Mouse (Mus musculus): ENCODE results near the gene Inmt. TPM values are rescaled to one million over a fixed set of nuclear protein-coding genes. Genes with fewer than 3 reads are reported as not detected.
A peak's percentile ranks its signal among the peaks of the same experiment; 100 is the strongest.

The Inmt gene
- 0.28 and 0.50 TPM in 2 replicates for polyA plus RNA-seq (2015; fragmentation: Nextera tagmentation; extraction: Ambion mirVana)

GRCm38 (mm10) chr6:55174741-55175181, at the start of gene Inmt:
Gene Inmt (minus strand): TSS chr6:55175043.
- ATAC-seq (ENCODE audit: insufficient read depth, low FRiP score) = no peak
- Histone ChIP-seq H3K4me2 (ENCODE audit: low read depth, low read length) (no peak within 1 kb of the TSS), H3K9ac (ENCODE audit: low read length) (no peak within 1 kb of the TSS), H3K4me1 (ENCODE audit: control insufficient read depth, insufficient read depth, low read length) (no peaks in the 10 kb centered on the region), H3K36me3 (ENCODE audit: control insufficient read depth, insufficient read depth, low read length) (no peaks in the 10 kb centered on the region), H3K9me3 (replicated peaks; ENCODE audit: control insufficient read depth, low read length) (no peaks in the 10 kb centered on the region), H3K27me3 (ENCODE audit: control insufficient read depth, insufficient read depth, low read length) (no peaks in the 10 kb centered on the region), H3K27ac (ENCODE audit: low read length) (no peak within 1 kb of the TSS), H3K4me3 (replicated peaks; ENCODE audit: low read length) (no peak within 1 kb of the TSS)
- 74% methylated on average over 1 of the region's 1 CpGs for WGBS

DNA sequence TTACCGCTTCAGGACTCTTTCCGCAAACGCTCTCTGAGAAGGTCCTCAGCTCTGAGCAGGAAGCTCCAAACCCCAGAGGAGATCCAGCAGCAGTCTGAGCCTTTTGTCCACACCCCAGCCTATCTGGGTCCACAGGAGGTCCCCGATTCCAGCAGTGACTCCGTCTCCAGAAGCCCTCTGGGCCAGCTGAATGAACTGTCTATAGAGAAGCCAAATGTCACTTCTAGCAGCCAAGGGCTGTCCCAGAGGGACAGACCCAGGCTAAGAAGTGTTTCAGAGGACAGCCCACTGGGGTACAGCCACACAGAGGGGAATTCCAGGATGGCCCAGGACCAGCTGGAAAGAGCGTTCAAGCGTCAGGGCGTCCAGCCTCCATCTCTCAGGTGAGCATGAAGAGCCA, 49.1 kb upstream of the Inmt start:
- H3K27ac ChIP-seq (ENCODE audit: low read length) = no peak overlapping the region
- no peak overlapping the region for H3K9ac ChIP-seq (ENCODE audit: low read length)
- peaks cover 10% of the 10 kb centered on the region; the same call in 1 of the 2 replicates for H3K36me3 ChIP-seq (ENCODE audit: control insufficient read depth, insufficient read depth, low read length)
- no peaks in the 10 kb centered on the region for H3K4me1 ChIP-seq (ENCODE audit: control insufficient read depth, insufficient read depth, low read length)
- 93% methylated on average over 8 of the region's 8 CpGs for WGBS
- no peaks in the 10 kb centered on the region for H3K9me3 ChIP-seq (replicated peaks; ENCODE audit: control insufficient read depth, low read length)
- no peak overlapping the region for H3K4me2 ChIP-seq (ENCODE audit: low read depth, low read length)
- no peaks in the 10 kb centered on the region for H3K27me3 ChIP-seq (ENCODE audit: control insufficient read depth, insufficient read depth, low read length)
- no peak overlapping the region for H3K4me3 ChIP-seq (replicated peaks; ENCODE audit: low read length)
- ATAC-seq (ENCODE audit: insufficient read depth, low FRiP score) = no peak

GRCm38 (mm10) chr6:55218232-55218631, 43.4 kb upstream of the Inmt start:
- ATAC-seq (ENCODE audit: insufficient read depth, low FRiP score) = no peak
- Histone ChIP-seq H3K4me3 (replicated peaks; ENCODE audit: low read length) (no peak overlapping the region), H3K27me3 (ENCODE audit: control insufficient read depth, insufficient read depth, low read length) (no peaks in the 10 kb centered on the region), H3K4me1 (ENCODE audit: control insufficient read depth, insufficient read depth, low read length) (no peaks in the 10 kb centered on the region), H3K4me2 (ENCODE audit: low read depth, low read length) (no peak overlapping the region), H3K27ac (ENCODE audit: low read length) (no peak overlapping the region), H3K36me3 (ENCODE audit: control insufficient read depth, insufficient read depth, low read length) (0 out of 2 replicates have a peak, but pooled peaks cover 4% of the 10 kb centered on the region), H3K9ac (ENCODE audit: low read length) (no peak overlapping the region), H3K9me3 (replicated peaks; ENCODE audit: control insufficient read depth, low read length) (no peaks in the 10 kb centered on the region)
- WGBS = 94% methylated on average over 9 of the region's 9 CpGs

DNA sequence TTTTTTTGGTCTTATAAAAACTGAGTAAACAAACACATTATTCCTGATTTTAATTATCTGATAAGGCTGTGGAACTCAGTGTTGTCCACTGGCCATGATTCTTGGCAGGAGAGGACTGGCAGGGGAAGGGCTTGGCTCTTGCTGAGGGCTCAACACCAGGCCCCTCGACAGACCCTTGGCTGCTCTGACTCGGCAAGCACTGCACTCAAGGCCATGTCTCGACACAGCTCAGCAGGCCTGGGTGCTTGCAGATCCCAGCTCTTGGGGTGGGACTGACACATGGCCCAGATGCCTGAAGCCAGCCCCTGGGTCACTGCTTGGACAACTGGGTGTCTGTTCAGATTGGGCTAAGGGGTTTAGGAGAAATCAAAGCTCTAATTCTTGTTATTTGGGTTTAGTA, 39.7 kb upstream of the Inmt start:
- Histone ChIP-seq H3K27me3 (ENCODE audit: control insufficient read depth, insufficient read depth, low read length) (no peaks in the 10 kb centered on the region), H3K4me2 (ENCODE audit: low read depth, low read length) (no peak overlapping the region), H3K9ac (ENCODE audit: low read length) (no peak overlapping the region), H3K36me3 (ENCODE audit: control insufficient read depth, insufficient read depth, low read length) (no peaks in the 10 kb centered on the region), H3K27ac (ENCODE audit: low read length) (no peak overlapping the region), H3K4me1 (ENCODE audit: control insufficient read depth, insufficient read depth, low read length) (no peaks in the 10 kb centered on the region), H3K4me3 (replicated peaks; ENCODE audit: low read length) (no peak overlapping the region), H3K9me3 (replicated peaks; ENCODE audit: control insufficient read depth, low read length) (no peaks in the 10 kb centered on the region)
- 62% methylated on average over 3 of the region's 3 CpGs for whole genome bisulfite sequencing
- no peak for ATAC-seq (ENCODE audit: insufficient read depth, low FRiP score)

DNA sequence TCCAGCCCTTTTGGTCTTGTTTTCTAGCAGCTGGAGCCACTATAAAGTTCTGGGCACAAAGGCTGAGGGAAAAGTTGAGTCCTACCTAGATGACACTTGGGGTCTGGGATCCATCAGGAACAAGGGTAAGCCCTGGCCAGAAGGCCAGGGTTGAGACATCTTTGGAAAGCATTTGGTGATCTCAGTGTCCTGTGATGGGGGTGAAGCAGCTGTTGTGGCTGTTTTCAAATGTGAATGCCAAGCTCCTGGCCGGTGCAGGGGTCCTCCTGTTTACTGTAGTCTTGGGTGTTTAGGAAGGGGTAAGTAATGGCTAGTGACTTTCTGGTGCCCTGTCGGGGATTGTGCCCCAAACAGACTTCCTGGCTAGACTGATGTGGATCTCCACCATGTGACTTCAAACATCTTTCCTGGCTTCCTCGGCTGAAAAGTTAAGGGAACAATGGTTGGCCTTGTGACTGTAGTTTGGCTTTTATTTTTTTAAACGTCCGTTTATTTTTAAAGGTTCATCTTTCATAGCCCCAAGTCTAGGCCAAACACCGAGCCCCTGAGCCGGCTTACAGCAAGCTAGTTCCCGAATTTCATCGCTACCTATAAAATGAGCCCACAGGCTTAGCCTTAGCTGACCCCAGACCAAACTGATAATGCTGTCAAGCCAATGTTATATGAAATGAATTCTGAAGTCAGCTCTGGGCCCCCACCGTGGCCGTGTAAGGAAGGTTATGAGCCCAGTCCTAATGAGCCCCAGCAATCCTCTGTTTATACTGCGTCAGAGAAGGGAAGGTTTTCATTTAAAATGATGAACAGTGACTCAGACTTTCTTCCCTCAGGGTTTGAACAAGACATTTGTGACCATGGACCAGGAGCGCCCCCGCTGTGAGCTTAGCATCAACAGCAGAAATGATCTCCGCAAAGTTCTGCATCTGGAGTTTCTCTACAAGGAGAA, 35.9 kb upstream of the Inmt start:
- Histone ChIP-seq H3K27ac (ENCODE audit: low read length) (no peak overlapping the region), H3K36me3 (ENCODE audit: control insufficient read depth, insufficient read depth, low read length) (no peaks in the 10 kb centered on the region), H3K9ac (ENCODE audit: low read length) (no peak overlapping the region), H3K4me2 (ENCODE audit: low read depth, low read length) (no peak overlapping the region), H3K4me3 (replicated peaks; ENCODE audit: low read length) (no peak overlapping the region), H3K9me3 (replicated peaks; ENCODE audit: control insufficient read depth, low read length) (no peaks in the 10 kb centered on the region), H3K27me3 (ENCODE audit: control insufficient read depth, insufficient read depth, low read length) (no peaks in the 10 kb centered on the region), H3K4me1 (ENCODE audit: control insufficient read depth, insufficient read depth, low read length) (no peaks in the 10 kb centered on the region)
- no peak for ATAC-seq (ENCODE audit: insufficient read depth, low FRiP score)
- 54% methylated on average over 15 of the region's 15 CpGs for WGBS

DNA sequence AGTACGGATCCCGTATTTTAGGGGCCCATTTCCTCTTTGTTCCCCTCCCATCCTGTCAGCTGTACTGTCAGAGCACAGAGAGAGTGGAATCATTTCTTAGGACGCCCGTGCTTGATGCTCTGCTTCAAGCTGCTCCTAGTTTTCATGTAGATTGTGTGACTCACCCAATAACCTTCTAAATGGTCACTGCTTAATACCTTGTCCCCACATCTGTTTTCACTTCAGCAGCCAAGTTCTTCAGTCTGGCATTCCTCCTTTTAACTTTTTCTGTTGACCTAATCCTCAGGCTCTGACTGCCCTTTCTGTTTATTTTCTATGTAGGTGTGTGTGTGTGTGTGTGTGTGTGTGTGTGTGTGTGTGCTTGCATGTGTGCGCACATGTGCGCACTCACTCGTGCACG, 32.9 kb upstream of the Inmt start:
- Histone ChIP-seq H3K4me3 (replicated peaks; ENCODE audit: low read length) (no peak overlapping the region), H3K4me2 (ENCODE audit: low read depth, low read length) (no peak overlapping the region), H3K36me3 (ENCODE audit: control insufficient read depth, insufficient read depth, low read length) (no peaks in the 10 kb centered on the region), H3K27ac (ENCODE audit: low read length) (no peak overlapping the region), H3K4me1 (ENCODE audit: control insufficient read depth, insufficient read depth, low read length) (0 out of 2 replicates have a peak, but pooled peaks cover 6% of the 10 kb centered on the region), H3K27me3 (ENCODE audit: control insufficient read depth, insufficient read depth, low read length) (no peaks in the 10 kb centered on the region), H3K9me3 (replicated peaks; ENCODE audit: control insufficient read depth, low read length) (no peaks in the 10 kb centered on the region), H3K9ac (ENCODE audit: low read length) (no peak overlapping the region)
- WGBS = 83% methylated on average over 8 of the region's 8 CpGs
- no peak for ATAC-seq (ENCODE audit: insufficient read depth, low FRiP score)

DNA sequence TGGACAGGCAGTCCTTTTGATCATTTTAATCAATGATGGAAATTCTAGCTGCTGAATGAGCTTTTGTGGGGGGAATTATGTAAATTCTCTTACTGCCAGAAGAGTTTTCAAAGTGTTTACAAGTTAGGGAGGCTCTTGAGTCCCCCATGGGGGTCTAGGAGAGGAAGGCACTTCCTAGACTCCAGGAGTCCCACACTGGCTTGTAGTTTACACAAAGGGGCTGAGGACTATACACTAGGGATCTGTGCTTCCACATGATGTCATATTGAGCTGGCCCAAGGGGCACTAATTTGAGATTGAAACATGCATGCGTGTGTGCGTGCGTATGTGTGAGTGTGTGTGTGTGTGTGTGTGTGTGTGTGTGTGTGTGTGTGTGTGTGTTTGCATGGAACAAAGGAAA, 29.1 kb upstream of the Inmt start:
- Histone ChIP-seq H3K4me1 (ENCODE audit: control insufficient read depth, insufficient read depth, low read length) (0 out of 2 replicates have a peak, but pooled peaks cover 8% of the 10 kb centered on the region), H3K4me3 (replicated peaks; ENCODE audit: low read length) (peak overlapping the region; percentile 65), H3K9me3 (replicated peaks; ENCODE audit: control insufficient read depth, low read length) (no peaks in the 10 kb centered on the region), H3K4me2 (ENCODE audit: low read depth, low read length) (peak overlapping the region; percentile 83), H3K36me3 (ENCODE audit: control insufficient read depth, insufficient read depth, low read length) (no peaks in the 10 kb centered on the region), H3K9ac (ENCODE audit: low read length) (peak overlapping the region; percentile 74), H3K27me3 (ENCODE audit: control insufficient read depth, insufficient read depth, low read length) (no peaks in the 10 kb centered on the region), H3K27ac (ENCODE audit: low read length) (peak overlapping the region; percentile 87)
- no peak for ATAC-seq (ENCODE audit: insufficient read depth, low FRiP score)
- 46% methylated on average over 3 of the region's 3 CpGs for WGBS

DNA sequence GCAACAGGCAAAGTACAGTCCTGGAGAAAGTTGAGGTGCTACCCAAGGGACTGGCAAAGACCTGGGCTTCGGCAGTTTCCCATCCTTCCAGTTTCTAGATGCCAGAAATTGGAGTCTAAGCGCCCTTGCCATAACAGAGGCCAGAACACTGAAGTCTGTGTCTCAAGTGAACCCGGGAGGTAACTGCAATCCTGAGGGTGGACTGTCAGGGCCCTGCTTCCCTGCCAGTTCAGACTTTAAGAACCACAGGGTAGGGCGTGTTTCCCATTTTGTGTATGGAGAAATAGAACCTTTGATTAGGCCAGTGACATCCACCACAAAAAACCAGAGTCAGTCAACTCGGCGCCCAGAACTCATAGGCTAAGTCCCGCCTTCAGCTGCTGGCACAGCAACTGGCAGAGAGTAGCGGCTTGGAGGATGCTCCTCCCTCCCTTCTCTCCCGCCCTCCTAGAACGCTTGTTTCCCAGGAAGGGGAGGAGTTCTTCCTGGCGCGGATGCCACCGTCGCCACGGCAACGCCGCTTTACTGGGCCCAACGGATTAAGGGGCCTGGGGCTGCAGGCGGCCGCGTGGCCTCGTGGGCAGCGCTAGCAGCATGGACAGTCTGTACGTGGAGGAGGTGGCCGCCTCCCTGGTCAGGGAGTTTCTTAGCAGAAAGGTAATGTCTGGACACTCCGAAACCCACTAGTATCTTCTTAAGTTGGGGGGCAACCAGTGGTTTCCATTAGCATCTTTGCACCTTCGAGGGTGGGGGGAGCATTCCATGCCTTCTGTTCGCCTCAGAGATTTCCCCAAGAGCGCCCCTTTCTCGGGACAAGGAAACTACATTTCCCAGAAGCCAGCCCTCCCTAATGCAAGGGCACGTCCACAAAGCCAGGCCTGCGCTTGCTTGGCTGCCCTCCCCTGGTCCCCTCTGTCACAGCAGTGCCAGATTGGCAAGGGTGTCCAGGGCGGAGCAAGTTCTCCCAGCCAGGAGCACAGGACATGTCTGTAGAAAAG, 28.4 kb upstream of the Inmt start, which contains the start of gene Mindy4:
Mindy4 (plus strand) TSS at position 471 of the 998 bp plus-strand sequence.
- Histone ChIP-seq H3K9ac (ENCODE audit: low read length) (peak within 1 kb of the TSS; percentile 74), H3K4me1 (ENCODE audit: control insufficient read depth, insufficient read depth, low read length) (0 out of 2 replicates have a peak, but pooled peaks cover 8% of the 10 kb centered on the region), H3K27ac (ENCODE audit: low read length) (peak within 1 kb of the TSS; percentile 87), H3K4me2 (ENCODE audit: low read depth, low read length) (peak within 1 kb of the TSS; percentile 83), H3K27me3 (ENCODE audit: control insufficient read depth, insufficient read depth, low read length) (no peaks in the 10 kb centered on the region), H3K4me3 (replicated peaks; ENCODE audit: low read length) (peak within 1 kb of the TSS; percentile 65), H3K9me3 (replicated peaks; ENCODE audit: control insufficient read depth, low read length) (no peaks in the 10 kb centered on the region), H3K36me3 (ENCODE audit: control insufficient read depth, insufficient read depth, low read length) (no peaks in the 10 kb centered on the region)
- ATAC-seq (ENCODE audit: insufficient read depth, low FRiP score) = peak; percentile 92
- WGBS = 4% methylated on average over 33 of the region's 33 CpGs
